Mouse (Mus musculus) cortical plate, adult 2 months (tissue): Measurements from ENCODE around the gene Xpo5.

Source experiments
- CTCF ChIP-seq: fragments of 200-500 bp; IDR thresholded peaks from 2 replicates; pipeline ENCODE4 v1.5.1; 2011; ENCODE audit warnings: mild to moderate bottlenecking, control low read depth, low read length; ENCODE audit not compliant: insufficient read depth; ENCODE audit errors: extremely low read depth
- POLR2A ChIP-seq: fragments of 200-500 bp; IDR thresholded peaks from 2 replicates; pipeline ENCODE4 v1.6.1; 2011; ENCODE audit warnings: mild to moderate bottlenecking, low read length, control low read depth; ENCODE audit not compliant: insufficient read depth; ENCODE audit errors: extremely low read depth

- no peak for TF ChIP-seq CTCF
- TF ChIP-seq POLR2A = no peak
Measured at GRCm38 (mm10) chr17:46278011-46278765, 75.6 kb downstream of the Xpo5 start.
